Comparison of ENCODE assay signal across 13 mouse cellular contexts in genomic region chr11:117846640-117847039, GRCm38 (mm10). TPM values are rescaled to one million over a fixed set of nuclear protein-coding genes. Genes with fewer than 3 reads are reported as not detected.
DNase-seq lines count a peak whose midpoint lies in the region; ATAC-seq and TF ChIP-seq lines count a peak whose summit lies in the region.
"Had no signal": no experiment of that assay in that cellular context is flagged by ENCODE, and none has a peak within 500 bp of the region (broad histone marks: within the 10 kb centered on the region; RNA-seq: fewer than 3 reads in every experiment).

No protein-coding gene starts in this region.

- no peak for ATAC-seq in forebrain, postnatal 0 days
- ATAC-seq in forebrain, embryonic 14.5 days = no peak
- ATAC-seq in erythroid progenitor cell, adult 5-6 weeks (replicated peaks; ENCODE audit: low FRiP score, poor library complexity, severe bottlenecking) = peak; percentile 16; the same call in 1 of the 2 replicates
- no peak for ATAC-seq in liver, embryonic 12.5 days
- ATAC-seq: forebrain, embryonic 16.5 days had no signal

- no peak overlapping the region for H3K4me2 ChIP-seq in forebrain, postnatal 0 days (ENCODE audit: low read depth)
- no peak overlapping the region for H3K4me2 ChIP-seq in forebrain, embryonic 14.5 days (ENCODE audit: low read length)
- H3K4me2 ChIP-seq in liver, embryonic 12.5 days = no peak overlapping the region
- H3K4me2 ChIP-seq: neural tube, embryonic 12.5 days had no signal

- H3K9ac ChIP-seq in forebrain, postnatal 0 days = no peak overlapping the region
- H3K9ac ChIP-seq in forebrain, embryonic 14.5 days (ENCODE audit: low read length) = no peak overlapping the region
- H3K9ac ChIP-seq in liver, embryonic 12.5 days = no peak overlapping the region
- H3K9ac ChIP-seq: neural tube, embryonic 12.5 days had no signal

- DNase-seq in forebrain, postnatal 0 days = no peak
- DNase-seq in forebrain, embryonic 14.5 days (ENCODE audit: low spot score) = no peak
- peak; percentile 75 for DNase-seq in 416B (ENCODE audit: low read depth)
- DNase-seq in adrenal gland, adult 18-20 months (ENCODE audit: low spot score in 2 of 2) = no peak
- no peak for DNase-seq in urinary bladder, postnatal 14 days (ENCODE audit: low spot score)
- DNase-seq in embryo, embryonic 9.5 days (ENCODE audit: extremely low spot score) = no peak

- no peaks in the 10 kb centered on the region for H3K36me3 ChIP-seq in forebrain, postnatal 0 days (ENCODE audit: insufficient read depth)
- H3K36me3 ChIP-seq in forebrain, embryonic 14.5 days (ENCODE audit: control insufficient read depth, insufficient read depth, low read length) = no peaks in the 10 kb centered on the region
- peaks cover 14% of the 10 kb centered on the region for H3K36me3 ChIP-seq in liver, embryonic 12.5 days
- H3K36me3 ChIP-seq: neural tube, embryonic 12.5 days had no signal

- peak; percentile 38 for TF ChIP-seq CTCF in forebrain, postnatal 0 days (IDR thresholded peaks at IDR 0.05; ENCODE audit: low read depth)

- WGBS in forebrain, postnatal 0 days = 51% methylated on average over 5 of the region's 5 CpGs
- WGBS in forebrain, embryonic 14.5 days = 51% methylated on average over 5 of the region's 5 CpGs
- 48% methylated on average over 5 of the region's 5 CpGs for WGBS in liver, embryonic 12.5 days (ENCODE audit: insufficient replicate concordance)

- no peaks in the 10 kb centered on the region for H3K9me3 ChIP-seq in forebrain, postnatal 0 days (ENCODE audit: low read length)
- no peaks in the 10 kb centered on the region for H3K9me3 ChIP-seq in forebrain, embryonic 14.5 days (replicated peaks; ENCODE audit: control insufficient read depth, low read length)
- no peaks in the 10 kb centered on the region for H3K9me3 ChIP-seq in liver, embryonic 12.5 days (replicated peaks)
- H3K9me3 ChIP-seq: neural tube, embryonic 12.5 days had no signal

- peaks cover 6% of the 10 kb centered on the region; the same call in 1 of the 2 replicates for H3K4me1 ChIP-seq in forebrain, postnatal 0 days (ENCODE audit: insufficient read depth)
- H3K4me1 ChIP-seq in forebrain, embryonic 14.5 days (ENCODE audit: control insufficient read depth, insufficient read depth, low read length) = peaks cover 15% of the 10 kb centered on the region
- H3K4me1 ChIP-seq in liver, embryonic 12.5 days = peaks cover 45% of the 10 kb centered on the region

- no peaks in the 10 kb centered on the region for H3K27me3 ChIP-seq in forebrain, postnatal 0 days (ENCODE audit: insufficient read depth, low read length)
- no peaks in the 10 kb centered on the region for H3K27me3 ChIP-seq in forebrain, embryonic 14.5 days (replicated peaks; ENCODE audit: control insufficient read depth, insufficient read depth, low read length)
- H3K27me3 ChIP-seq in liver, embryonic 12.5 days (replicated peaks) = no peaks in the 10 kb centered on the region
- H3K27me3 ChIP-seq: neural tube, embryonic 12.5 days had no signal

- no peak overlapping the region for H3K27ac ChIP-seq in forebrain, postnatal 0 days (ENCODE audit: low read depth, low read length)
- no peak overlapping the region for H3K27ac ChIP-seq in forebrain, embryonic 14.5 days (ENCODE audit: low read depth, low read length)
- H3K27ac ChIP-seq in liver, embryonic 12.5 days = peak overlapping the region; percentile 62; the same call in 1 of the 2 replicates
- H3K27ac ChIP-seq: neural tube, embryonic 12.5 days had no signal

- H3K4me3 ChIP-seq in forebrain, postnatal 0 days (ENCODE audit: low read depth, low read length) = no peak overlapping the region
- H3K4me3 ChIP-seq in forebrain, embryonic 14.5 days (ENCODE audit: low read depth, low read length) = no peak overlapping the region
- H3K4me3 ChIP-seq in liver, embryonic 12.5 days = no peak overlapping the region
- H3K4me3 ChIP-seq: neural tube, embryonic 12.5 days had no signal

RNA-seq across cellular contexts. Expression of gene Birc5, which starts 2.4 kb away (rescaled TPM):
- total RNA-seq in forebrain, postnatal 0 days (2014; rRNA removed) = 5.7 and 6.2 TPM in 2 replicates
- 24.9 and 31.4 TPM in 2 replicates for polyA plus RNA-seq in forebrain, postnatal 0 days (2015; fragmentation: Nextera tagmentation; extraction: Ambion mirVana)
- 106 and 145 TPM in 2 replicates for polyA plus RNA-seq in forebrain, embryonic 14.5 days (2014; fragmentation: Nextera tagmentation; extraction: Ambion mirVana)
- total RNA-seq in erythroid progenitor cell, adult 5-6 weeks (2015; ENCODE audit: low replicate concordance) = 782 and 936 TPM in 2 replicates
- total RNA-seq in erythroid progenitor cell, adult 5-6 weeks (2017; ENCODE audit: low replicate concordance) = 871 and 1,077 TPM in 2 replicates
- 370 and 373 TPM in 2 replicates for polyA plus RNA-seq in liver, embryonic 12.5 days (2016; fragmentation: Nextera tagmentation; extraction: Ambion mirVana)
- 1 to 10 TPM in 1 of 2 experiments, under 1 TPM in 1; 0.61 to 1.2 TPM for total RNA-seq in adrenal gland, adult 18-20 months (2021)

RNA-seq across cellular contexts. Expression of gene Tmem235, which starts 13.9 kb away (rescaled TPM):
- not detected in 2 replicates for total RNA-seq in forebrain, postnatal 0 days (2014; rRNA removed)
- not detected in 2 replicates for polyA plus RNA-seq in forebrain, postnatal 0 days (2015; fragmentation: Nextera tagmentation; extraction: Ambion mirVana)
- polyA plus RNA-seq in forebrain, embryonic 14.5 days (2014; fragmentation: Nextera tagmentation; extraction: Ambion mirVana) = not detected in 2 replicates
- not detected in 2 replicates for total RNA-seq in erythroid progenitor cell, adult 5-6 weeks (2015; ENCODE audit: low replicate concordance)
- 1.1 TPM in 1 of 2 replicates, not detected in the other for total RNA-seq in erythroid progenitor cell, adult 5-6 weeks (2017; ENCODE audit: low replicate concordance)
- not detected in 2 replicates for polyA plus RNA-seq in liver, embryonic 12.5 days (2016; fragmentation: Nextera tagmentation; extraction: Ambion mirVana)
- total RNA-seq in adrenal gland, adult 18-20 months (2021) = not detected
- total RNA-seq: layer of hippocampus, adult 18-20 months had no signal
- polyA plus RNA-seq: forebrain, embryonic 16.5 days; heart, embryonic 14.5 days; lung, embryonic 16.5 days; neural tube, embryonic 12.5 days had no signal

RNA-seq across cellular contexts. Expression of gene Tk1, which starts 20.7 kb away (rescaled TPM):
- total RNA-seq in forebrain, postnatal 0 days (2014; rRNA removed) = 10.3 and 29.8 TPM in 2 replicates
- 11.1 and 12.2 TPM in 2 replicates for polyA plus RNA-seq in forebrain, postnatal 0 days (2015; fragmentation: Nextera tagmentation; extraction: Ambion mirVana)
- 44.9 and 67.8 TPM in 2 replicates for polyA plus RNA-seq in forebrain, embryonic 14.5 days (2014; fragmentation: Nextera tagmentation; extraction: Ambion mirVana)
- total RNA-seq in erythroid progenitor cell, adult 5-6 weeks (2015; ENCODE audit: low replicate concordance) = 462 and 532 TPM in 2 replicates
- total RNA-seq in erythroid progenitor cell, adult 5-6 weeks (2017; ENCODE audit: low replicate concordance) = 549 and 716 TPM in 2 replicates
- polyA plus RNA-seq in liver, embryonic 12.5 days (2016; fragmentation: Nextera tagmentation; extraction: Ambion mirVana) = 145 and 152 TPM in 2 replicates
- total RNA-seq in adrenal gland, adult 18-20 months (2021) = 1 to 10 TPM; 2.2 to 3.8 TPM

RNA-seq across cellular contexts. Expression of gene Afmid, which starts 20.9 kb away (rescaled TPM):
- total RNA-seq in forebrain, postnatal 0 days (2014; rRNA removed) = 3.6 and 3.8 TPM in 2 replicates
- 7.4 and 8.8 TPM in 2 replicates for polyA plus RNA-seq in forebrain, postnatal 0 days (2015; fragmentation: Nextera tagmentation; extraction: Ambion mirVana)
- 4.4 and 5.7 TPM in 2 replicates for polyA plus RNA-seq in forebrain, embryonic 14.5 days (2014; fragmentation: Nextera tagmentation; extraction: Ambion mirVana)
- 38.6 and 38.9 TPM in 2 replicates for total RNA-seq in erythroid progenitor cell, adult 5-6 weeks (2015; ENCODE audit: low replicate concordance)
- total RNA-seq in erythroid progenitor cell, adult 5-6 weeks (2017; ENCODE audit: low replicate concordance) = 70.3 and 75.6 TPM in 2 replicates
- 6.7 TPM in 2 replicates for polyA plus RNA-seq in liver, embryonic 12.5 days (2016; fragmentation: Nextera tagmentation; extraction: Ambion mirVana)
- total RNA-seq in adrenal gland, adult 18-20 months (2021) = 1 to 10 TPM; 4.7 to 6.1 TPM

RNA-seq across cellular contexts. Expression of gene Tha1, which starts 26.6 kb away (rescaled TPM):
- total RNA-seq in forebrain, postnatal 0 days (2014; rRNA removed) = 5.9 and 8.2 TPM in 2 replicates
- polyA plus RNA-seq in forebrain, postnatal 0 days (2015; fragmentation: Nextera tagmentation; extraction: Ambion mirVana) = 2.6 and 2.9 TPM in 2 replicates
- polyA plus RNA-seq in forebrain, embryonic 14.5 days (2014; fragmentation: Nextera tagmentation; extraction: Ambion mirVana) = 3.3 and 3.4 TPM in 2 replicates
- total RNA-seq in erythroid progenitor cell, adult 5-6 weeks (2015; ENCODE audit: low replicate concordance) = 0.42 TPM in 1 of 2 replicates, not detected in the other
- total RNA-seq in erythroid progenitor cell, adult 5-6 weeks (2017; ENCODE audit: low replicate concordance) = 1.8 and 3.3 TPM in 2 replicates
- 1.7 TPM in 2 replicates for polyA plus RNA-seq in liver, embryonic 12.5 days (2016; fragmentation: Nextera tagmentation; extraction: Ambion mirVana)
- total RNA-seq in adrenal gland, adult 18-20 months (2021) = 10 to 100 TPM in 1 of 2 experiments, 1 to 10 TPM in 1; 9.4 to 13.0 TPM

Comparison
In these comparisons a context has a peak if more than half of its experiments do, and no peak if none do; other contexts are left out.
1. RNA of gene Birc5, which starts 2.4 kb away (total RNA-seq): 782 to 1,077 TPM in erythroid progenitor cell, adult 5-6 weeks; 5.7 to 6.2 TPM in forebrain, postnatal 0 days and 0.61 to 1.2 TPM in adrenal gland, adult 18-20 months; every median in the first group is over 100 times any median in the second.
2. RNA of gene Tk1, which starts 20.7 kb away (total RNA-seq): 462 to 716 TPM in erythroid progenitor cell, adult 5-6 weeks; 10.3 to 29.8 TPM in forebrain, postnatal 0 days and 2.2 to 3.8 TPM in adrenal gland, adult 18-20 months; every median in the first group is over 10 times any median in the second.